Mouse (Mus musculus) forebrain, embryonic 14.5 days (tissue): ENCODE data around the gene Mgat4e. TPM values are rescaled to one million over a fixed set of nuclear protein-coding genes. Genes with fewer than 3 reads are reported as not detected.

Experiments used
- ATAC-seq: fragments of 200-750 bp; cut with Nextera tagmentation; 2 replicates; pipeline ENCODE4 v1.8.0; 2017; ENCODE audit warnings: mild to moderate bottlenecking, moderate library complexity
- DNase-seq: peaks from one replicate; pipeline ENCODE4 v3.0.0-alpha.2; 2015; ENCODE audit warnings: low spot score
- H3K27ac ChIP-seq: fragments of 300-500 bp; sonication (generic); 2 replicates; pipeline ENCODE4 v1.5.1; 2014; ENCODE audit warnings: low read depth, mild to moderate bottlenecking, control low read depth, low read length, moderate library complexity
- H3K27me3 ChIP-seq: fragments of 300-500 bp; sonication (generic); replicated peaks from 2 replicates; pipeline ENCODE4 v1.6.1; 2014; ENCODE audit warnings: low read length, control low read depth, mixed read lengths; ENCODE audit not compliant: control insufficient read depth, insufficient read depth
- H3K36me3 ChIP-seq: fragments of 300-500 bp; sonication (generic); 2 replicates; pipeline ENCODE4 v1.6.1; 2014; ENCODE audit warnings: low read length, control low read depth; ENCODE audit not compliant: control insufficient read depth, insufficient read depth
- H3K4me1 ChIP-seq: fragments of 300-500 bp; sonication (generic); 2 replicates; pipeline ENCODE4 v1.6.1; 2014; ENCODE audit warnings: antibody characterized with exemption, low read length, control low read depth; ENCODE audit not compliant: control insufficient read depth, insufficient read depth
- H3K4me2 ChIP-seq: fragments of 300-500 bp; sonication (generic); 2 replicates; pipeline ENCODE4 v1.6.1; 2014; ENCODE audit warnings: mild to moderate bottlenecking, control low read depth, low read length
- H3K4me3 ChIP-seq: fragments of 300-500 bp; sonication (generic); 2 replicates; pipeline ENCODE4 v1.5.1; 2014; ENCODE audit warnings: low read depth, low read length, control low read depth
- H3K9ac ChIP-seq: fragments of 300-500 bp; sonication (generic); 2 replicates; pipeline ENCODE4 v1.6.1; 2014; ENCODE audit warnings: mild to moderate bottlenecking, low read length, control low read depth, moderate library complexity
- H3K9me3 ChIP-seq: fragments of 300-500 bp; sonication (generic); replicated peaks from 2 replicates; pipeline ENCODE4 v1.6.1; 2016; ENCODE audit warnings: low read length, control low read depth, mixed read lengths; ENCODE audit not compliant: control insufficient read depth
- WGBS: fragments of 180-500 bp; shearing (Covaris S2); extraction: QIAGEN DNeasy Blood & Tissue Kit; methylation state at CpG from one replicate; pipeline ENCODE4 v1.1.7; 2014; 5-methylcytosine and 5-hydroxymethylcytosine counted together
- polyA plus RNA-seq: library from polyadenylated mRNA; unstranded; fragments of >200 nt; fragmentation: Nextera tagmentation; extraction: Ambion mirVana; gene quantifications from 2 replicates; pipeline ENCODE4 v1.2.1, GENCODE M21; 2014

Gene Mgat4e
- polyA plus RNA-seq = not detected in 2 replicates

DNA sequence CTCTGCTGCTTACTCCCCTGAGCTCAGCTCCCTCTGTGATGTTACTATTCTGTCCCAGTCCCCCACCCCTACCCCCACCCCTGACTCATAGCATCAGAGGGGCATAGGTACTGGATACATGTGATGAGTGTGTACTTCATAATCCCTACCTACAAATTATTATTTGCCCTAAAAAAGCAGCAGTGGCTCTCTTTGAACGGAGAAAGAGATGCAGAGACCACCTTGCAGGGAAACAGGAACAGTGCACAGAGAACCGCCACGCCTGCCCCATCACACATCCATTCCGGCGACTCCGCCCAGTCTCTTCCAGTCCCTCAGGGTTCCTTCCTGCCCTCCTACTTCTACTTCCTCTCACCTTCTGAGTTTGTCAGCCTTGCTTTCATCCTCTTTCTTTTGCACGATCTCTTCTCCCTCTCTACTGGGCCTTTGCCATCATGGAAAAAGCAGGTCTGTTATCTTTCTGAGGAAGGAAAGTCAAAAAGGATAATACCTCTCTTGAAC, at the start of gene Mgat4e:
Mgat4e (minus strand) TSS at position 51 of the 501 bp plus-strand sequence.
- H3K9me3 ChIP-seq = peaks cover 2% of the 10 kb centered on the region; the same call in 1 of the 2 replicates
- ATAC-seq (no peak), DNase-seq (no peak)
- no peaks in the 10 kb centered on the region for H3K27me3 ChIP-seq
- no peak within 1 kb of the TSS for H3K4me2 ChIP-seq
- no peaks in the 10 kb centered on the region for H3K4me1 ChIP-seq
- WGBS = 64% methylated on average over 7 of the region's 7 CpGs
- no peak within 1 kb of the TSS for H3K27ac ChIP-seq
- H3K4me3 ChIP-seq = no peak within 1 kb of the TSS
- no peak within 1 kb of the TSS for H3K9ac ChIP-seq
- H3K36me3 ChIP-seq = no peaks in the 10 kb centered on the region

DNA sequence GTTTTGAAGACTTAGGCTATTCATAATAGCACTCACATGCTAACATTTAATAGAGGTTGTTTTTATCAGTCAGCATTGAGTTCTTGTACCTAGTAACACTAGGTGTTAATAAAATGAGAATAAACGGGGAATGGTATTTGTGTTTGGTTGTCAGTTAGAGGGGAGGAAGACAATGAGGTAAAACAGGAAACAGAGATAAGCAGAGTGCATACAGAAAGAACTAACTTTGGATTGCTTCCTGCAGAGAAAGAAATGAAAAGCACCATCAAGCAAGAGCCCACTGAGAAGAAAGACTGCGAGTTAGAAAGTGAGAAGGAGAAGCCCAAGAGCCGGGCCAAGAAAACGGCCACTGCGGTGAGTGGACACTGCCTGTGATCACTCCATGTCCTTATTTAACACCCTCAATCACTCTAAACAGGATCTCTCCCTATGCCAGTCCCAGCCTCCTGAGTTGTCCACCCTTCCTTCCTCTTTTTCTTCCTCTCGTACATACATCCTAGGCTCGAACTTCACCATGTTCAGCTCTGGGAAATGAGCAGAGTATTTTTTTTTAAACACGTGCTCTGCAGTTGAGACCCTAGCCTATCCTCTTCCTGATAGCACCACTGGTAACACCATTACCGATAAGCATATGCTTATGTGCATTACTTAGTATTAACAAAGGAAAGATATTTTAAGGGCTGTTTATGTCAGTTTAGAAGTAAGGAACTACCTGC, 48.0 kb upstream of the Mgat4e start:
- Histone ChIP-seq H3K9me3 (no peaks in the 10 kb centered on the region), H3K27ac (no peak overlapping the region), H3K9ac (no peak overlapping the region), H3K4me3 (no peak overlapping the region), H3K4me2 (no peak overlapping the region), H3K36me3 (peaks cover 83% of the 10 kb centered on the region), H3K4me1 (no peaks in the 10 kb centered on the region), H3K27me3 (no peaks in the 10 kb centered on the region)
- 93% methylated on average over 9 of the region's 9 CpGs for WGBS
- ATAC-seq (no peak), DNase-seq (no peak)

DNA sequence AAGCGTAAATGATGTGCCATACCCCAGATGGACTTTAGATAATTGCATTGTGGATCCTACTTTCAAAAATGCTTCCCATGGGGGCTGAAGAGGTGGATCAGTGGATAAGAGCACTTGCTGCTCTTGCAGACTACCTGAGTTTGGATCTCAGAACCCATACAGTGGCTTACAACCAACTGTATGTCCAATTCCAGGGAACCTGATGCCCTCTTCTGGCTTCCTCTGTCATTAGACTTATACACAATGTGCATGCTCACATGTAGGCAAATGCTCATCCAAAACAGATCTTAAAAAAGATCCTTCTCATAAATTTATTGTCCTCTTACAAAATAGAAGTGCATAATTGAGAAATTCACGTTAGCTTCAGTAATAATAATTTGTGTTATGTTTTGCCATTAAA, 42.3 kb upstream of the Mgat4e start:
- ATAC-seq = no peak
- 91% methylated on average over 2 of the region's 2 CpGs for WGBS
- peaks cover 67% of the 10 kb centered on the region for H3K36me3 ChIP-seq

DNA sequence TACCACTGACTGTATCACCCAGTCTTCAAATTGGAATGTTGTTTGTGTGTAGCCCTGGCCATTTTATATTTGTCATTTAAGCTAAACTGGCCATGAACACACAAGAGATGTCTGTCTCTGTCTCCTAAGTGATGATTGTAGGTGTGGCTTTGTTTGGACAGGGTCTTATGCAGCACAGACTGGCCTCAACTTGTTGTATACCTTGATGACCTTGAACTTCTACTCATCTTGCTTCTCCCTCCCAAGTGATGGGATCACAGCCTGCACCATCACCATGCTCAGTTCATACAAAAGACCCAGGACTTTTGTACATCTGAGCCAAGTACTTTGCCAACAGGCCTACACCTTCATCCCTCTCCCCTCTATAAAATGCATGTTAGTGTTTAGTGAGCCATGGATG, 40.2 kb upstream of the Mgat4e start:
- Histone ChIP-seq H3K27me3 (no peaks in the 10 kb centered on the region), H3K27ac (no peak overlapping the region), H3K9me3 (no peaks in the 10 kb centered on the region), H3K36me3 (peaks cover 64% of the 10 kb centered on the region), H3K4me1 (no peaks in the 10 kb centered on the region), H3K4me2 (no peak overlapping the region), H3K9ac (no peak overlapping the region), H3K4me3 (no peak overlapping the region)
- DNase-seq (no peak), ATAC-seq (no peak)

More for the DNA sequence above, 42.3 kb upstream of the Mgat4e start:
- DNase-seq = peak; percentile 11
- Histone ChIP-seq H3K9me3 (no peaks in the 10 kb centered on the region), H3K27ac (no peak overlapping the region), H3K4me2 (no peak overlapping the region), H3K4me3 (no peak overlapping the region), H3K9ac (no peak overlapping the region), H3K27me3 (no peaks in the 10 kb centered on the region), H3K4me1 (no peaks in the 10 kb centered on the region)

DNA sequence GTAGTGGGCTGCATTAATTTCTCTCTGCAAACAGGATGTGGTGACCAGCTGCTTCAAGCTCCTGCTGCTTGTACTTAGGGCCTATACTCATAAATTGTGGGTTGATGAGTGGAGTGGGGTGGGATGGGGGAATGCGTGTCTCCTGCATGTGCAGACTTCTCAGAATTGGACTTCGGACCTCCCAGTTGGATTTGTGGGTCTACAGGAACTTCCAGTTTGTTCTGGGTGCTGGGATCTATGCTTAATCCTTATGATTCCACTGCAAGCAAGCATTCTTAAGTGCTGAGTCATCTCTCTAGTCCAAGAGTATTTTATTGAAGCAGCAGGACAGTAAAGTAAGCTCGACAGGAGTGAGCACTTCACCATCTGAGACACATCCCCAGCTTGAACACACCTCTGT, 34.1 kb upstream of the Mgat4e start:
- H3K4me3 ChIP-seq = no peak overlapping the region
- WGBS = 88% methylated on average over 3 of the region's 3 CpGs
- H3K4me2 ChIP-seq = no peak overlapping the region
- no peak overlapping the region for H3K27ac ChIP-seq
- no peaks in the 10 kb centered on the region for H3K27me3 ChIP-seq
- DNase-seq (no peak), ATAC-seq (no peak)
- peaks cover 27% of the 10 kb centered on the region; the same call in 1 of the 2 replicates for H3K36me3 ChIP-seq
- no peaks in the 10 kb centered on the region for H3K9me3 ChIP-seq
- no peaks in the 10 kb centered on the region for H3K4me1 ChIP-seq
- no peak overlapping the region for H3K9ac ChIP-seq

DNA sequence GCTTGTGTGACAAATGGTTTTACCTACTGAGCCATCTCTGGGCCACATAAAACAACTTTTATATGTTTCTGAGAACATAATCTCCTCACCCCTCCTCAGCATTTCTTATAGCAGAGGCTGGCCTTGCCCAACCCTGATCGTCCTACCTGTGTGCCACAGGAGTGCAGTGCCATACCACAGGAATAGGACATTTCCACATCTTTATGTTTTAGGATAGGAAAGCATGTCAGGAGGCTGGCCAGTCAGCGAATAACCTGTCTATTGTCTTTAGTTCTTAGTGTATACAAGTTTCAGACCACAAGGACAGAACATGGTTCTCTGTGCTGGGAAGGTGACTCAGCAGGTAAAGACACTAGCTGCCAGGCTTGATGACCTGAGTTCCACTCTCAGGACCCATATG, 31.3 kb upstream of the Mgat4e start:
- Histone ChIP-seq H3K9ac (no peak overlapping the region), H3K4me2 (no peak overlapping the region), H3K4me3 (no peak overlapping the region), H3K36me3 (peaks cover 7% of the 10 kb centered on the region; the same call in 1 of the 2 replicates), H3K27ac (no peak overlapping the region), H3K9me3 (no peaks in the 10 kb centered on the region), H3K27me3 (no peaks in the 10 kb centered on the region), H3K4me1 (no peaks in the 10 kb centered on the region)
- no peak for ATAC-seq
- WGBS = 90% methylated on average over 2 of the region's 2 CpGs
- no peak for DNase-seq

DNA sequence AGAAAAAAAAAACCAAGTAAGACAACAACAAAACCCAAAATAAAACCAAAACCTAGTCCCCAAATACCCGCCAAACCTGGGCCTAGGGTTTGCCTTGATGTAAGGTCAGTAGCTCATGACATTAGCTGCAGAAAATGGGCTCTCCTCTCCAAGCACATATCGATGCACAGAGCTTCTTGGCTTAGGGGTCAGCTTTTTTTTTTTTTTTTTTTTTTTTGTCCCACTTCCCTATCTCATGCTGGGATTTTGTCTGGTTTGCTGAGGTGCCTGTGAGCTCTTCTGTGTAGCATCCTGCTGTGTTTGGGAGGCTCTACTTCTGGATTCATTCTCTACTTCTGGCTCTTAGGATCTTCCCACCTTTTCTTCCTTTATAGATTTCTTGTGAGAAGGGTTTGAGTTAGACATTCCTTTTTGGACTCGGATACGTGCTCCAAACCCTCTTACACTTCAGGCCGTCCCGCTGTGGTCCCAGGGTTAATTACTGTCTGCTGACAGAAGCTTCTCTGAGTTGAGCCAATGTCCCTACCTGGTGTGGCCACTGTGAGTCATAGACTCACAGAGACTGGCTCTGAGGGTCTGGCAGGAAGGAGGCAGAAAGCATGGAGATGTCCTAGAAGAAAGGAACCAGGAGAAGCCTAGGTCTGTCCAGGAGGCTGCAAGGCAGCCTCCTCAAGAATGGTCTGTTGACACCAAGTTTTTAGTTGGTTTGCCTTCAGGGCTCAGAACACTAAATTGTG, 28.1 kb upstream of the Mgat4e start:
- H3K9me3 ChIP-seq = no peaks in the 10 kb centered on the region
- H3K36me3 ChIP-seq = no peaks in the 10 kb centered on the region
- 80% methylated on average over 6 of the region's 6 CpGs for WGBS
- no peaks in the 10 kb centered on the region for H3K27me3 ChIP-seq
- H3K9ac ChIP-seq = no peak overlapping the region
- H3K4me2 ChIP-seq = no peak overlapping the region
- no peak overlapping the region for H3K27ac ChIP-seq
- ATAC-seq (no peak), DNase-seq (no peak)
- H3K4me3 ChIP-seq = no peak overlapping the region
- H3K4me1 ChIP-seq = no peaks in the 10 kb centered on the region

DNA sequence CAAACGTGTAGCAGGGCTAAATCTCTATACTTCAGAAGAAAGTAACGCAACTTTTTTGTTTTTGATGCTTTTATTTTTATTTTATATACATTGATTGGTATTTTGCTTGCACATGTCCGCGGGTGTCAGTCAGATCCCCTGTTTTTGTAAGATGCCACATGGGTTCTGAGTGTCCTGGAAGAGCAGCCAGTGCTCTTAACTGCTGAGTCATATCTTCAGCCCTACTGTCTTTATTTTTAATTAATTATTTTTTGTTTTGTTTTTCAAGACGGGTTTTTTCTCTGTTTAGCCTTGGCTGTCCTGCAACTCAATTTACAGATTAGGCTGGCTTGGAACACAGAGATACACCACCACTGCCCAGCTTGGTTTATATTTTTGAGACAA, 24.4 kb upstream of the Mgat4e start:
- Histone ChIP-seq H3K27me3 (no peaks in the 10 kb centered on the region), H3K9ac (no peak overlapping the region), H3K4me1 (no peaks in the 10 kb centered on the region), H3K9me3 (no peaks in the 10 kb centered on the region), H3K36me3 (no peaks in the 10 kb centered on the region), H3K4me2 (no peak overlapping the region), H3K4me3 (no peak overlapping the region), H3K27ac (no peak overlapping the region)
- no peak for DNase-seq
- ATAC-seq = no peak
- 73% methylated on average over 5 of the region's 5 CpGs for WGBS
